Mouse (Mus musculus) embryonic facial prominence, embryonic 12.5 days (tissue): ENCODE data around the gene Kctd14. TPM values are rescaled to one million over a fixed set of nuclear protein-coding genes. Genes with fewer than 3 reads are reported as not detected.

Source experiments
- ATAC-seq: fragments of 200-750 bp; cut with Nextera tagmentation; 2 replicates; pipeline ENCODE4 v1.8.0; 2017; ENCODE audit not compliant: insufficient number of reproducible peaks, insufficient read depth, low FRiP score, low TSS enrichment
- H3K27ac ChIP-seq: fragments of 300-500 bp; sonication (generic); 2 replicates; pipeline ENCODE4 v1.5.1; 2016; ENCODE audit warnings: mild to moderate bottlenecking
- H3K27me3 ChIP-seq: fragments of 300-500 bp; sonication (generic); 2 replicates; pipeline ENCODE4 v1.6.1; 2016; ENCODE audit warnings: mild to moderate bottlenecking, moderate library complexity
- H3K36me3 ChIP-seq: fragments of 300-500 bp; sonication (generic); 2 replicates; pipeline ENCODE4 v1.6.1; 2016; ENCODE audit warnings: mild to moderate bottlenecking
- H3K4me1 ChIP-seq: fragments of 300-500 bp; sonication (generic); 2 replicates; pipeline ENCODE4 v1.6.1; 2016
- H3K4me2 ChIP-seq: fragments of 300-500 bp; sonication (generic); replicated peaks from 2 replicates; pipeline ENCODE4 v1.6.1; 2016; ENCODE audit warnings: mild to moderate bottlenecking, moderate library complexity
- H3K4me3 ChIP-seq: fragments of 300-500 bp; sonication (generic); 2 replicates; pipeline ENCODE4 v1.5.1; 2016; ENCODE audit warnings: mild to moderate bottlenecking
- H3K9ac ChIP-seq: fragments of 300-500 bp; sonication (generic); 2 replicates; pipeline ENCODE4 v1.6.1; 2016; ENCODE audit warnings: mild to moderate bottlenecking, moderate library complexity
- H3K9me3 ChIP-seq: fragments of 300-500 bp; sonication (generic); 2 replicates; pipeline ENCODE4 v1.6.1; 2016; ENCODE audit warnings: mild to moderate bottlenecking, moderate library complexity
- WGBS: fragments of 180-500 bp; shearing (Covaris S2); methylation state at CpG from one replicate; pipeline ENCODE4 v1.1.7; 2016; 5-methylcytosine and 5-hydroxymethylcytosine counted together
- polyA plus RNA-seq: library from polyadenylated mRNA; unstranded; fragments of >200 nt; fragmentation: Nextera tagmentation; extraction: Ambion mirVana; gene quantifications from 2 replicates; pipeline ENCODE4 v1.2.1, GENCODE M21; 2016

Gene Kctd14
- polyA plus RNA-seq, 1 experiment from 2014 or later: 2.2 TPM

DNA sequence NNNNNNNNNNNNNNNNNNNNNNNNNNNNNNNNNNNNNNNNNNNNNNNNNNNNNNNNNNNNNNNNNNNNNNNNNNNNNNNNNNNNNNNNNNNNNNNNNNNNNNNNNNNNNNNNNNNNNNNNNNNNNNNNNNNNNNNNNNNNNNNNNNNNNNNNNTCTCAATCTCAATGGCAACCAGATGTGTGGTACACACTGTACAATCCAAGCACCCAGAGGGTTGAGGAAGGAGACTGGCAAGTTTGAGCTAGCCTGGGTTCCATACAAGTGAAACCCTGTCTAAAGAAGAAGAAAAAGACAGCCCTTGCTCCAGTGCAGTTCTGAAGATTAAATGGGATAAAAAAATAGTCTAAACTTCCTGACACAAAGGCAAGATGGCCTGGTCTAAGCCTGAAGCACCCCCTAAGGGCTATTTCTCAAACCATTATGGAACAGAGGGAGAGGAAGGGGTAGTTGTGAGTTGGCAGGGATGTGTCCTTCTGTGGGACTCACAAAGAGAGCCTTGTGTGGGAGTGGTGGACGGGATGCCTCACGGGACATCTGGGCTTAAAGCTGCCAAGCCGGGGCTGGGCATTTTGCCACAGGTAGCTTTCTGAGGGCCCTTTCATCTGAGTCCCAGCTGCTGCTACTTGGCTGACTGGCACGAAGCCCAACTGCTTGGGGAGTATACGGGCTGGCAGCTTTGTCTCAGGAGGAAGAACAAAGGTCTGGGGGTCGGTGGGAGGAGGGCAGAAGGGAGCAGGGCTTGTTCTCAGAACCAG lies 4.8 kb upstream of the Kctd14 start:
- H3K27ac ChIP-seq: peak overlapping the region; percentile 80
- WGBS: 18% methylated on average over 6 of the region's 6 CpGs
- peak; percentile 84 for ATAC-seq

DNA sequence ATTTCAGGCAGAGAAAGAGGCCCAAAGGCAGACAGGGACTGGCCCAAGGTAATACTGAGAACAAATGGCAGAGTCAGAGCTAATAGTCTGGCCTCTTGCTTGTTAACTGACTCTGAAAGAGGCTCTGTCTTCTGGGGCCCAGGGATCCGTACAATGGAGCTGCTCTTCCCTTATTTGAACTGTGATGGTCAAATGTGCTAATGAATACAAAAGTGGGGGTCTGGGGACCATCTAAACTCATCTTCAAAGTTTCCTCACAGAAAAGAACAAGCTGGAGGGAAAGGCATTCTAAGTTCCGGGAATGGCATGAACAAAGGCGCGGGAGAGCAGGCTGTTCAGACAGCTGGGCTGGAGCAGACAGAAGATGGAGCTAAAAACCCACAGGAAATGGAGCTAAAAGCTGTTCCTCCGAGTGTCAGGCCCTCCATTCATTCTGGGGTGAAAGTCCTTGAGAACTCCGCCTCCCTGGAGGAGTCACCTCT lies 4.0 kb upstream of the Kctd14 start:
- WGBS: 48% methylated on average over 6 of the region's 6 CpGs
- no peaks in the 10 kb centered on the region for H3K9me3 ChIP-seq

More for the DNA sequence above, 4.8 kb upstream of the Kctd14 start:
- Histone ChIP-seq H3K9me3 (no peaks in the 10 kb centered on the region; the same call in 1 of the 2 replicates), H3K4me2 (no peak overlapping the region), H3K27me3 (no peaks in the 10 kb centered on the region), H3K36me3 (no peaks in the 10 kb centered on the region), H3K9ac (no peak overlapping the region), H3K4me3 (no peak overlapping the region), H3K4me1 (peaks cover 10% of the 10 kb centered on the region; the same call in 1 of the 2 replicates)

DNA sequence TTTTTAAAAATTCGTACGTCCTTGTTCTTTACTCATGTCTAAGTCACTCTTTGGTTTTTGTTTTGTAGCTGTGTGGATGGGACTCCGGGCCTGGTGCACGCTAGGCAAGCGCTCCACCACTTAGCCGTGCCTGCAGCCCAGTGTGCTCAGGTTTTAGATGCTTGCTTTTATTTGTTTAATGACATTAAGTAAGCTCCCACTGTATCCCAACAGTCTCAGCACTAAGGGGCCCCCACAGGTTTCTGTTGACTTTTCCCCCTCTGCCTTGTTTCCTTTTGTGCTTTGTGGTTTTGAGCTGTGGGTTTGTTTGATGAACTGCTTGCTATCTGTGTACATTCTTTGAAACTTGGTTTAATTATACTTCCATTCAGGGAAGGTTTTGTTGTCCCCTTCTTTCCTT lies 1.1 kb downstream of the Kctd14 start:
- Histone ChIP-seq H3K4me2 (no peak overlapping the region), H3K36me3 (no peaks in the 10 kb centered on the region), H3K27ac (no peak overlapping the region), H3K4me1 (peaks cover 3% of the 10 kb centered on the region; the same call in 1 of the 2 replicates), H3K27me3 (no peaks in the 10 kb centered on the region), H3K9ac (no peak overlapping the region), H3K4me3 (no peak overlapping the region), H3K9me3 (no peaks in the 10 kb centered on the region)
- WGBS: 80% methylated on average over 6 of the region's 6 CpGs
- no peak for ATAC-seq

More for the DNA sequence above, 4.0 kb upstream of the Kctd14 start:
- Histone ChIP-seq H3K4me1 (peaks cover 10% of the 10 kb centered on the region; the same call in 1 of the 2 replicates), H3K4me2 (no peak overlapping the region), H3K27ac (peak overlapping the region; percentile 80), H3K36me3 (no peaks in the 10 kb centered on the region), H3K4me3 (no peak overlapping the region), H3K9ac (no peak overlapping the region), H3K27me3 (no peaks in the 10 kb centered on the region)
- no peak for ATAC-seq

DNA sequence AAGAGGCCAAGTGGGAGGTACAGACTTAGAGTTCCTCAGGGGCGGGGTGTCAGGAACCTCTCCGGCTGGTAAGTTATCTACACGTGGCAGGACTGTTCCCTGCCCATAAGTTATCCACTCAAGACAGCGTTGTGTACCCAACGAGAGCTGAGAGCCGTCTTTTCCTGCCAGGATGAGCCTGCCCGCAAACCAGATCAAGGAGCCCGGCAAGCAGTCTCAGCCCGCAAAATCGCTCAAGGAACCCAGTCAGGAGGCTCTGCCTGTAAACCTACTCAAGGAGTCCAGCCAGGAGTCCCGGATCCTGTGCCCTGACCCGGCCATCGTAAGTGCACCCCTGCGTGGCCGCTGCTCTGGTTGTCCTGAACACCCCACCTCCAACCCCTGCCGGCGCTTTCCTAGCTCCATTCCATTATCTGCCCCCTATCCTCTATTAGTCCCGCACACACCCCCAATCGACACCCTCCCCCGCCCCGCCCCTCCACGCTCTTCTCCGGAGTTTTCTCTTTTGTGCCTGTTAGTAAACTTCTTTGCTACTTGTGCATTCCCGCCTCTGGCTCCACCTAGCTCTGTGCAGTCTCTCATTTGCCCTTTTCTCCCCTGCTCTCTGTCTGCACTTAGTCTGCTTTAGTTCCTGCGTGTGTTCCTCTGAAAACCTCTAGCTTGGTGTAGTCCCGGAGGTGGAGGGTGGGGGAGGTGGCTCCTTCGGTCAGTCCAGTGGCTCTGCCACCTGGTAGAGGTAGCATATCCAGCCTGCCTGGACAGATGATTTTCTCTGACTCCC lies 2.2 kb downstream of the Kctd14 start:
- 0 out of 2 replicates have a peak, but pooled peaks have one; percentile 43 for ATAC-seq
- Histone ChIP-seq H3K27ac (0 out of 2 replicates have a peak overlapping the region, but pooled peaks have one; percentile 11), H3K4me3 (peak overlapping the region; percentile 41), H3K4me2 (peak overlapping the region; percentile 84), H3K9me3 (no peaks in the 10 kb centered on the region), H3K36me3 (no peaks in the 10 kb centered on the region), H3K4me1 (no peaks in the 10 kb centered on the region; the same call in 1 of the 2 replicates), H3K9ac (peak overlapping the region; percentile 57), H3K27me3 (no peaks in the 10 kb centered on the region)
- WGBS: 7% methylated on average over 27 of the region's 27 CpGs

DNA sequence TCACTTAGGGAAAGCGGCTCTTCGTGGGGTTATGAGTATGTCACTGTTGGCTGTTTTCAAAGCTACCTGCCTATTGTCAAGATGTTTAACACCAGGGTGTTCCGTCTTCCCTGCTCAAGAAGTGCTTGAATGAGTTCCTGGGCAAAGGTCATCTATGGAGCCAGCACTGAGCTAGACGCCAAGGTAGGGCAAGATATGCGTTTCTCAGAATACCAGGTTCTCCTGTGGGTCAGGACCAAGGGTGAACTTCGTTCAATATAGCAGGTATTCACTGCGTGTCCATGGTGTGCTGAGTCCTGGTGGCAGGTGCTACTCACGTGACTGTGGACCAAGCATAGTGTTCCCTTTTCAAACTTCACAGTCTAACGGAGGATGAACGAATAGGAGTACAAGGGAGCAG lies 3.7 kb downstream of the Kctd14 start:
- no peaks in the 10 kb centered on the region; the same call in 1 of the 2 replicates for H3K4me1 ChIP-seq
- H3K36me3 ChIP-seq: no peaks in the 10 kb centered on the region
- WGBS: 91% methylated on average over 10 of the region's 10 CpGs
- no peaks in the 10 kb centered on the region for H3K27me3 ChIP-seq
- no peaks in the 10 kb centered on the region for H3K9me3 ChIP-seq
- H3K4me3 ChIP-seq: no peak overlapping the region
- no peak overlapping the region for H3K9ac ChIP-seq
- H3K27ac ChIP-seq: no peak overlapping the region
- no peak overlapping the region for H3K4me2 ChIP-seq
- ATAC-seq: no peak

DNA sequence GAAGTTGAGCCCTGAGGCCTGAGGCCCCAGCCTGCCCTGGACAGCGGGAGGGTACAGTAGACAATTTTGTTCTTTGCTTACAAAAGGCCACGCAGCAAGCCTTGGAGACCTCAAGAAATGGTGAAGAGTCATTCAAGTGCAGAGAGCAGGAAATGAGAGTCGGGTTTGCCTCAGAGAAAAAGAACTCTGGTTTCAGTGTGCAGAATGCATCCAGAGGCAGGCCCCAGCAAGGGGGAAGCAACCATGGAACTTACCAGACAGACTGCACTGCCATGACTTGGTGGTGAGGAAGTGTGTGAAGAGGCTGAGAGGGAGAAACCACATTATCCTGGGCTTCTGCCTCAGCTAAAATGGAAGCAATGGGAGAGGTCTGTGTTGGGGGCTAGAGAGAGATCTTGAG lies 4.5 kb downstream of the Kctd14 start:
- ATAC-seq: no peak
- H3K36me3 ChIP-seq: no peaks in the 10 kb centered on the region
- no peak overlapping the region for H3K9ac ChIP-seq
- WGBS: 62% methylated on average over 3 of the region's 3 CpGs
- H3K4me1 ChIP-seq: no peaks in the 10 kb centered on the region; the same call in 1 of the 2 replicates
- H3K4me2 ChIP-seq: no peak overlapping the region
- no peaks in the 10 kb centered on the region for H3K27me3 ChIP-seq
- no peak overlapping the region for H3K27ac ChIP-seq
- H3K9me3 ChIP-seq: no peaks in the 10 kb centered on the region
- H3K4me3 ChIP-seq: no peak overlapping the region

DNA sequence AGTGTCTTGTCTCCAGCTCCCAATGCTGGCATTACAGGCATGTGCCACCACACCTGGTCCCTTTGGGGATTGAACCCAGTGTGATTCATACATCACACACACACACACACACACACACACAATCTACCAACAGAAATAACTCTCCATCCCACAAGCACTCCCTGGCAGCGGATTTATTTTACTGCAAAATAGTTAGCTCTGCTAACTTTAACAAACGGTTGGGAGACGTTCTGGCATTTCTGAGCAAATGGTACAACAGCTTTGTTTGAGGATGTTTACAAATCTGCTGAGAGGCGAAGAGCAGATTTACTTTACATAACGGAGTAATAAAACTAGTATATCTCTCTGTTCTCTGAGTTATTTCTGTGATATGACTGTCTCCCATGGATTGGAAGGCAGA lies 21.9 kb downstream of the Kctd14 start:
- Histone ChIP-seq H3K27ac (no peak overlapping the region), H3K27me3 (no peaks in the 10 kb centered on the region), H3K9me3 (no peaks in the 10 kb centered on the region), H3K4me1 (no peaks in the 10 kb centered on the region), H3K4me2 (no peak overlapping the region), H3K9ac (no peak overlapping the region), H3K36me3 (no peaks in the 10 kb centered on the region), H3K4me3 (no peak overlapping the region)
- WGBS: 78% methylated on average over 5 of the region's 5 CpGs
- no peak for ATAC-seq

DNA sequence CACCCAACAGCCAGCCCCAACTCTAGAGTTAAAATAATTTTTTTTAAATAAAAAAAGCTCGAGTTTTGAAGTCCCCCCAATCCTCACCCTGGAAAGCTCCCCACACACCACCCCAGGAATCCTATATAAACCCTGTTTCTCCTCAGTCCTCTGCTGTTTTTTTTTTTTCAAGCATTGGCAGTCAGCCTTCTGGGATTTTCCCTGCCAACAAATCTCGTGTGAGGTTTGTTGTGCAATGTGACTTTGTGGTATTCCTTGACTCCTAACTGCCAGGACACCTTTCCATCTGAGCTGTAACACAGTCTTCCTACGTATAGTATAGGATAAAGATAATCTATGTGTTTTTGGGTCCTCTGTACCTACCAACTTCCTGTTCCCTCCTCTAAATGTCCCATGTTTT lies 28.2 kb downstream of the Kctd14 start:
- peaks cover 10% of the 10 kb centered on the region for H3K4me1 ChIP-seq
- H3K4me2 ChIP-seq: no peak overlapping the region
- H3K9me3 ChIP-seq: no peaks in the 10 kb centered on the region
- H3K27me3 ChIP-seq: no peaks in the 10 kb centered on the region
- 68% methylated on average over 3 of the region's 3 CpGs for WGBS
- ATAC-seq: no peak
- H3K9ac ChIP-seq: no peak overlapping the region
- no peak overlapping the region for H3K4me3 ChIP-seq
- H3K36me3 ChIP-seq: no peaks in the 10 kb centered on the region
- H3K27ac ChIP-seq: no peak overlapping the region

DNA sequence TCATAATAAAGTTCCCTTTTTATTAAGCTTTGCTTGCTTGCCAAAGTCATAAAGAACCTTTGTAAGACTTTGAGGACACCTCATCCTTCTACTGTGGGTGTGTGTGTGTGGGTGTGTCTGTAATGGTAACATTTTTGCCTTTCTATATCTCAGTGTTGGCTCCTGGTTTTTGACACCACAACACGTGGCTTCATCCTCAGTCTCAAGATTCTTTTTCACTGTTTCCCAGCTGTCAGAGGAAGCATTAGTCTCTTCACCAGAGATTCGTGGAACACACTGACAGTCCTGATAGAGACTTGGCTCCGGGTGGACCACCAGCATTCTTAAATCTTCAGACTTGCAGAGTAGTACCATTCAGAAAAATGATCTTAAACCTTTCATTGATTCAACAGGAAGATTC lies 29.2 kb downstream of the Kctd14 start:
- H3K27ac ChIP-seq: no peak overlapping the region
- peak overlapping the region; percentile 81 for H3K4me3 ChIP-seq
- no peaks in the 10 kb centered on the region for H3K9me3 ChIP-seq
- peaks cover 8% of the 10 kb centered on the region for H3K36me3 ChIP-seq
- peaks cover 10% of the 10 kb centered on the region for H3K4me1 ChIP-seq
- 31% methylated on average over 3 of the region's 3 CpGs for WGBS
- H3K4me2 ChIP-seq: peak overlapping the region; percentile 93
- no peak overlapping the region for H3K9ac ChIP-seq
- no peaks in the 10 kb centered on the region for H3K27me3 ChIP-seq
- ATAC-seq: 0 out of 2 replicates have a peak, but pooled peaks have one; percentile 25

DNA sequence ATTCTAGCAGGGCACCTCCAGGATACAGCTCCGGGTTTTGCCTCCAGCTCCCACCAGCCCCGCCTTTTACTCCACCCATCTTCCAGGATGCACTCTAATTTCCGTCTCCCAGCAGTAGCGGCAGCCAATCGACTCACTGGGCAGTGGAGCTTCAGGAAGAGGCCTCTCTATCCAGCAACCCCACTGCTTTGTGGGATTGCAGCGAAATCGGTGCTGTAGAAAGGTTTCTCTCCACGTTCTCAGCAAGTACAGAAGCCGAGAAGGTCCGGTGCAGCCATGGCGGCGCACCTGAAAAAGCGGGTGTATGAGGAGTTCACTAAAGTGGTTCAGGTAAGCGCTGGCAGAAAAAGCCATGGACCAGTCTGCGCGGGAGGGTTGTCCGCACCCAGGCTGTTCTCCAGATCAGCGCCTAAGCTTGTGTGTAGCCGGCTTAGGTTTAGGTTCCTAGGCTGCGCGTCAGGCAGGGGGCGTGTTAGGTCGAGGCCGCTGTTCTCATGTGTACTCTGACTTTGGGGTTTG lies 29.8 kb downstream of the Kctd14 start, which contains the start of gene Ints4:
Ints4 (plus strand) TSS at position 136 of the 519 bp plus-strand sequence.
- H3K36me3 ChIP-seq: peaks cover 14% of the 10 kb centered on the region
- H3K27me3 ChIP-seq: no peaks in the 10 kb centered on the region
- H3K27ac ChIP-seq: peak within 1 kb of the TSS; percentile 77; the same call in 1 of the 2 replicates
- H3K4me3 ChIP-seq: peak within 1 kb of the TSS; percentile 81
- H3K4me2 ChIP-seq: peak within 1 kb of the TSS; percentile 93
- under 1% methylated on average over 24 of the region's 24 CpGs for WGBS
- H3K9me3 ChIP-seq: no peaks in the 10 kb centered on the region
- peak within 1 kb of the TSS; percentile 69 for H3K9ac ChIP-seq
- H3K4me1 ChIP-seq: peaks cover 10% of the 10 kb centered on the region
- ATAC-seq: peak; percentile 99

DNA sequence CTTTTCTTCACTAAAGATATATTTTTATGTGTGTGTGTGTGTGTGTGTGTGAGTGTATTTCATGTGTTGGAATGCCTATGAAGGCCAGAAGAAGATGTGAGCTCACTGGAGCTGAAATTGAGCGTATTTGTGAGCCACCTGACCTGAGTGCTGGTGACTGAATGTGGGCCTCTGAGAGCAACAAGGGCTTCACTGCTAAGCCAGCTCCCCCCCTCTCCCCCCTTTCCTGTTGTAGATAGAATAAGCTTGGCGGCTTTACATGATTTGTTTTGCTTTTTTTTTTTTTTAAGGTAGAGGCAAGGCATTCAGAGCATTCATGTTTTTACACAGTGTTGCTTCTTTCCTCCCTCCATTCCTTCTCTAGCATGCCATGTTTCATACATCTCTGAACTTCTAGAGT lies 32.3 kb downstream of the Kctd14 start:
- no peaks in the 10 kb centered on the region for H3K27me3 ChIP-seq
- no peak overlapping the region for H3K4me3 ChIP-seq
- peaks cover 10% of the 10 kb centered on the region for H3K4me1 ChIP-seq
- H3K36me3 ChIP-seq: peaks cover 35% of the 10 kb centered on the region
- H3K9ac ChIP-seq: no peak overlapping the region
- no peak overlapping the region for H3K27ac ChIP-seq
- no peak overlapping the region for H3K4me2 ChIP-seq
- ATAC-seq: no peak
- 82% methylated on average over 2 of the region's 2 CpGs for WGBS
- no peaks in the 10 kb centered on the region for H3K9me3 ChIP-seq
